Mouse (Mus musculus): ENCODE data around the gene Alpl. TPM values are rescaled to one million over a fixed set of nuclear protein-coding genes. Genes with fewer than 3 reads are reported as not detected.

Gene Alpl
- total RNA-seq, 4 experiments from 2014 or later = 7.6 to 12.8 (median 11.6) TPM

DNA sequence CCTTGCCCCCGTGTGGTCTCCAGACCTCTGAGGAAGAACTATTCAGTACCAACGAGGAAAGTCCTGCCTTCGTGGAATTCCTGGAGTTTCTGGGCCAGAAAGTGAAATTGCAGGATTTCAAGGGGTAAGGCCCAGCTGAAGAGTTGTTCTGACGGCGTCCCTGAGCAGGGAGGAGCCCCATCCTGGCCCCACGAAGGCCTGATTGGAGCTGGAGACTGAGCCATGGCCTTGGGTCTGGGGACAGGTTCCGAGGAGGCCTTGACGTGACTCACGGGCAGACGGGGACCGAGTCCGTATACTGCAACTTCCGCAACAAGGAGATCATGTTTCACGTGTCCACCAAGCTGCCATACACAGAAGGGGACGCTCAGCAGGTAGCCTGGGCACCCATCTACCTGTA is 78.5 kb downstream of the Alpl start:
- DNase-seq (ENCODE audit: low spot score in 2 of 2) = no peak

DNA sequence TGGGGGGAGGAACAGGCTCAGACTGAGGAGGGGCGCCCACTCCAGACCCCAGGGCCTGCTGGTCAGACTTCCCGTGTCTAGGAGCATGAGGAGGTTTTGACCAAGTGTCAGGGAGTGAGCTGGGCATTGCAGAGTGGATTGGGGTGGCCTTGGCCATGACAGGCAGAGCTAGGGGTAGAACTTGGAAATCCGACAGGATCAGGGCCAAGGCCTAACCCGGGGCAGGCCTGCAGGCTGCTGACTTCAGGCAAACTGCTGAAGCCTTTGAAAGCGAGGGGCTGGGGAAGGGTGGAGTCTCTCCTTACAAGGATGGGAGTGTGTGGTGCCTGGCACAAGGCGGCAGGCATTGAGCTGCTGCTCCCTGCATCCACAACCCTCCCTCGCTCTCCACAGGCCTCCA is 79.2 kb downstream of the Alpl start:
- no peak for DNase-seq (ENCODE audit: low spot score in 2 of 2)

GRCm38 (mm10) chr4:137714020-137714624 is 82.1 kb downstream of the Alpl start:
- no peak for DNase-seq (ENCODE audit: low spot score in 2 of 2)

GRCm38 (mm10) chr4:137712963-137713362 is 83.2 kb downstream of the Alpl start:
- no peak for DNase-seq (ENCODE audit: low spot score in 2 of 2)

GRCm38 (mm10) chr4:137707216-137707990 is 88.8 kb downstream of the Alpl start:
- peak in 1 of 2 experiments; percentile 54 for DNase-seq (ENCODE audit: low spot score in 2 of 2)

- DNase-seq (ENCODE audit: low spot score in 2 of 2) = no peak
Measured at GRCm38 (mm10) chr4:137706510-137706909, 89.7 kb downstream of the Alpl start.

DNA sequence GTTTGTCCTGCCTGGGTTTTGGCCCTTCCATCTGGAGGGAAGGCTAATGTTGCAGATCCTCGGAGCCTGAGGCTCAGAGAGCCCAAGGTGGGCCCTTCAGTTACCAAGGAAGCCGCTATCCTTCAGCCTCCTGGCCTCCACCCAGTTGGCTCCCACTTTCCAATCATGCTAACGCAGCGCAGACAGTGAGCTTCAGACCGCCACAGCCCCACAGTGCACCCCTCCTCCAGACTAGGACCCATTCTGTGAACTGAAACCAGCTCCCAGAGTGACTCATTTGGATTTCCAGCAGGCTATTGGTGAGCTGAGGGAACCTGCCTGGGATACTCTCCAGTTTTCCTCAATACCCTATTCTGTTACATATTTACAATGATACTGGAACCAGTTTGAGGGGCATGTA is 90.8 kb downstream of the Alpl start:
- DNase-seq (ENCODE audit: low spot score in 2 of 2) = peak in 1 of 2 experiments; percentile 43

- DNase-seq (ENCODE audit: low spot score in 2 of 2) = no peak
Measured at GRCm38 (mm10) chr4:137704561-137704960, 91.6 kb downstream of the Alpl start.

DNA sequence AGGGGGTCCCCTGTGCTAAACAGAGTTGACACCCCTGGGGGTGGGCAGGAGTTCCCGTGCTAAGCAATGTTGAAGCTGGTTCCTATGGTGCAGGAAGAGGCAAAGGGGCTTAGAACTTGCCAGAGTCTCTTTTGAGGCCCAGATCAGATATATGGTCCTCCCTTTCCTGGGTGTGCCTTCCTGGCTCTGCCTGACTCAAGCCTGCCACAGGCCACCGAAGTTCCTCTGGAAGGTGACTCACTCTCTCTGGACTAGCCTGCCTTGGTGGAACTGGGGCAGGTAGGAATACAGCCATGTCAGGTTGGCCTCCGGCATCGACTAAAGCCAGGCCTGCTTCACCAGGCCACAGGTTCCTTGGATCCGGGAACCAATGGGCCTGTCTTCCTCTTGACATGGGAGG is 93.1 kb downstream of the Alpl start:
- no peak for DNase-seq (ENCODE audit: low spot score in 2 of 2)

GRCm38 (mm10) chr4:137700960-137701359 is 95.2 kb downstream of the Alpl start:
- no peak for DNase-seq (ENCODE audit: low spot score in 2 of 2)

DNA sequence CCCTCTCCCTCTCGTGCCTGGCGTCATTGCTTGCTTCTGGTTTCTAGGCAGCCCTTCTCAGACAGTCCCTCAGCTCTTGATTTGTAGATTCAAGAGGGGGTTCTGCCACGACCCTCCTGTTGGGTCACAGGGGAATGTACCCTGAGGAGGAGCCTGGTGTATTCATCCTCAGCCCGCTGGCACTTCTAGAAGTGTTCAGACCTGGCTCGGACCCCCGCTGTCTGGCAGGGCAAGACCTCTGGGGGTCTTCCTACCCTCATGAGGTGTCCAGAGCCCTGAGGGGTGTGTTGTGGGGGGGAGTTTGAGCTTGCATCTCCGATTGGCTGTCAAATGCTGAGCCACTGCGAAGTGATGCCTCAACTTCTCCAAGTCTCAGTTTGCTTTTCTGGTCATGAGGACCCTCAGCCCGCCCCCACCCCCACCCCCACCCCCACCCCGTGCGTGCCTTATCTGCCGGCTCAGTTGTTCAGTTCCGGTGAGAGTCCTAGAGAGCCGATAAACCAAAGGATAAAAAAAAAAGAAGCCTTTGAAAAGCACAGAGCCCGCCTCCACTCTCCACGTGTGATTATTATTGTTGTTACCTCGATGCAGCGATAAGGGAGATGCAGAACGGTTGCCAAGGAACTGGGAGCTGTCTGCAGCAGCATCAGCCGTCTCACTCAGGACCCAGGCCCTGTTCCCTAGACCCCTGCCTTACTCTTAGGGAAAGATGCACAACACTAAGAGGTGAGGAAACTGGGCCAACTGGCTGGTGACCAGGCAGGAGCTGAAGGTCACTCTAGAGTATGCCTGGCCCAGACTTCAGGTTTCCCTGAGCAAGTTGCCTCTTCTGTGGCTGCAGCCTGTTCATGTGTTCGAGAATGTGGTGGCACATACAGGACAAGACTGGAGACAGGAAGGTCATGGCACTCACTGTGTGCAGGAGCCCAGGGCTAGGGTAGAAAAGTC is 96.6 kb downstream of the Alpl start:
- no peak for DNase-seq (ENCODE audit: low spot score in 2 of 2)

DNA sequence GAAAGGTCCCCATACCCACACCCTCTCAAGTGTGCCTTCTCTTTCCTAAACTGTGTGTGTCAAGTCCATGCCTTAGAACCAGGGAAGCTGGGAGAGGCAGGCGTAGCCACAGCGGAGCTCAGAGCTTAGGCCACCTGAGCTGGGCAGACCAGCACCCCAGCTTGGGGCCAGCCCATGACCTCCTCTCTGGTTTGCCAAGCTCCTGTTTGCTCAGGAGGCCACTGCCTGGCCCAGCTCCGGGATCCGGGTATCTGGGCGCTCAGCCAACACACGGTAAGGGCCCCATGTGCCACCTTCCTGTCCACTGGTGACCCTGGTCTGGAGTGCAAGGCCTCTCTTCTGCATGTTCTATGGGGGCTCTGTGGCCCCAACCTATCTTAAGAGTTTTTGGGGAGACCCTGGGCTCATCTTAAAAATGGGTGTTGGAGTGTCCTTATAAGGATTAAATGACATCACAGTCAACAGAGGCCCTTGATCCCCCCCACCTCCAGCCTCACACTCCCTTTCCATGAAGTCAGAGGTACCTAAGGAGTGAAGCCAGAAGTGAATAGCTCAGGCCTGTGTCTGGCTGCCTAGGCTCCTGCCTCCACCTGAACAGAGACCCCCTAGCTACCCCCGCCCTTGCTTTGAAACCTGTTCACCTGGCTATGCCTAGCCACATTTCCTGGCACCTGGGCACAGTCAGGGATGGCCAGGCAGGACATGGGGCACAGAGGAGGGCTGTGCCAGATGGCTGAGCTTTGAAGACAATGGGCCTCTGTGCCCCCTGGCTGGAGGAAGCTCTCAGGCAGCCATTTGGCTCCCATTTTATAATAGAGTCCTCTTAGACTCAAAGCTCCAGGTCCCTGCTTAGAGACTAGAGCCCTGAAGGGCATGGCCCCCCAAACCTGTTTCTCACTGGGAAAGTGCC is 97.9 kb downstream of the Alpl start:
- DNase-seq (ENCODE audit: low spot score in 2 of 2) = no peak

DNA sequence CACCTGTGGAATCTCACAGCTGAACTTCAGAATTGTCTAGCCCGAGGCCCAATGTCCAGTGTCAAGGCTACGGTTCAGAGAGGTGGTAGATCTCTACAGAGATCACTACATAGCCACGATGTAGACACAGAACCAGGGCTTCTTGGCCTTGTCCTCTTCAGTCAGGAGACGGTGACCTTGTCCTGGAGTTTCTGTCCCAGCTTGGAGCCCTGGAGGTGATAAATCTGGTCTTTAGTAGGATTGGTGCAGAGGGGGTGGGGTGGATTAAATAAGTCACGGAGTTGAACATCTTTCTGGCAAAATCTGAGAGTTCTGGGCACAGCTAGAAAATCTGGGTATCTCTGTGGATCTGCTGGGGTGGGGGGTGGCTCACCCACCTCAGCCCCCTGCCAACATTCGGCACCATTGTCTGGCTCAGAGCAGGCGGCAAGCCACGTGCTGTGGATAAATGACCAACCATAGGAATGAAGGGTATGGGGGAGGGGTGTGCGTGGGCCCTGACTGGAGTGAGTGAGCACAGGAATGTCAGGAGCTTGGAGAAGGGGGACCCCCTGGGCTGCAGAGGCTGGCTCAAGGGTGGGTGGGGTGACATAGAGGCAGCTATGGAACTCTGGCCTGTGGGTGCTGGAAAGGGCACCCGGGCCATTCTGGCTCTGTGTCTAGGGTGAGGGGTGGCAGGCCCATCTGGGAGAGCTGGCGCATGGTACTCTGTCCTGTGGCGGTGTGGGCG is 98.9 kb downstream of the Alpl start:
- no peak for DNase-seq (ENCODE audit: low spot score in 2 of 2)

DNA sequence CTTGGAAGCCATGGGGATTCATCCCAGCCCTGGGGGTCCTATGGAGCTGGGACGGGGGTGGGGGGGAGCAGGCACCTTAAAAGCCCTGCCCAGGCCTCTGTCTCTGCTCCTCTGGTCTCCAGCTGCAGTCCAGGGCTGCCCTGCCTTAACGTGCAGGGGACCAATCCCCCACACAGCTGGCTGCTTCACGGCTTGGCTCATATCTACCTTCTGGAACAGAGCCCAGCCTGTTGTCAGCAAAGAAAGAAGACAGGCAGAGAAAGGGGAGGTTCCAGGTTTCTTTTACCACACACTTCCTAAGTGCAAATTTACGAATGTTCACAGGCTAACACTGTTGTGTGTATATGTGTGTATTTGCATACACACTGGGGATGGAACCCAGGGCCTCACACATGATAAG is 100.3 kb downstream of the Alpl start:
- no peak for DNase-seq (ENCODE audit: low spot score in 2 of 2)

DNA sequence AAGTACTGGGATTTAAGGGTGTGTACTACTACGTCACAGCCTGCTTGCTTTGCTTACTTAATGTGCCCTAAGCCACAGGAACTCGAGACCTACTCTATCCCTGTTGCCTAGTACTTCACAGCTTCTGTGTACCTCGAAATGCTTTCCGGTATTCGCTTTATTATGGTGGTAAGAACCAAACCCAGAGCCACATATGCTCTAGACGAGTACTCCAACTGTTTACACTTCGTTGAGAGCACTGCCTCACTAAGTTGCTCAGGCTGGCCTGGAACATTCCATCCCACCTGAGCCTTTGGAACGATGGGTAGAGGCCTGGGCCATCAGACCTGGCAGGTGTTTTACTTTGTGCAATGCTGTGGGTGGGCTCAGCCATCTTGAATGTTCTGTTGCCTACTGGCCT is 100.9 kb downstream of the Alpl start:
- no peak for DNase-seq (ENCODE audit: low spot score in 2 of 2)

DNA sequence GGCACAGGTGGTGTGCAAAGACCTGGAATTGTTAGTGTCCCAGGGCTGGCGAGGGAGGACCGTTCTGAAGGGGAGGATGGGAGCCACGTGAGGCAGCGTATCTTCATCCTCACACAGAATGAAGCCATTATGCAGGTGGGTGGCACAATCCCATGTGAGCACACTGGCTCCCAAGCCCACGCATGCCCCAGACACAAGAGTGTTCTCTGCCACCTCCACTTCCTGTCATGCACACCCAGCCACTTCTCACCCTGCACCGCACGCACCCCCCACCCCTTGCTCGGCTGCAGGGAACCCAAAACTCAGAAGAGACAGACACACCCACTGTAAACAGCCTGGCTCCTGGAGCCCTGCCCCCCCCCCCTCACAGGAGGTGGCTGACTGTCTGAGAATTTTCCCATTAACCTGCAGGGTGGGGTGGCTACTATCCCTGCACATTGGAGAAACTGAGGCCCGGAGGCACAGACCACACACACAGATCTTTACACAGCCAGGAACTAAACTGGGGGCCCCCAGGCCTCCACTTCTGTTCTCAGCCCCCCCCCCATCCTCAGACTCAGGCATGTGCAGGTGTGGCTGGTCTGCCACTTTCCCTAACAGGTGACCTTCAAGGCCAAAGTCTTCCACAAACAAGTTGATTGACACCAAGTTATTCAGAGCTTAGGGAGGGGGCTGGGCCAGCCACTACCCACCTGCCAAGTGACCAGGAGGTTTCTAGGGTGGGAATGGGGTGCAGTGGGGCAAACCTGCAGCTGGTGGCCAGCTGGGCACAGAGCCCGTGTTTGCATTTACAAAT is 103.9 kb downstream of the Alpl start:
- DNase-seq (ENCODE audit: low spot score in 2 of 2) = peak in 1 of 2 experiments; percentile 85

Measured in left cerebral cortex, adult 8-10 months (tissue).